Mouse (Mus musculus) limb, embryonic 11.5 days (tissue): ENCODE data around the gene Zar1l. TPM values are rescaled to one million over a fixed set of nuclear protein-coding genes. Genes with fewer than 3 reads are reported as not detected.

Source experiments
- ATAC-seq: fragments of 200-750 bp; cut with Nextera tagmentation; 2 replicates; pipeline ENCODE4 v1.8.0; 2017; ENCODE audit warnings: low read depth; ENCODE audit not compliant: insufficient number of reproducible peaks, low FRiP score, low TSS enrichment
- DNase-seq: peaks from one replicate; pipeline ENCODE4 v3.0.0-alpha.2; 2015; ENCODE audit warnings: low spot score
- H3K27ac ChIP-seq: fragments of 300-500 bp; sonication (generic); replicated peaks from 2 replicates; pipeline ENCODE4 v1.5.1; 2014; ENCODE audit warnings: low read depth, mild to moderate bottlenecking, low read length
- H3K27me3 ChIP-seq: fragments of 300-500 bp; sonication (generic); 2 replicates; pipeline ENCODE4 v1.6.1; 2014; ENCODE audit warnings: mild to moderate bottlenecking, low read length, mixed read lengths; ENCODE audit not compliant: control insufficient read depth, insufficient read depth
- H3K36me3 ChIP-seq: fragments of 300-500 bp; sonication (generic); 2 replicates; pipeline ENCODE4 v1.6.1; 2014; ENCODE audit warnings: mild to moderate bottlenecking, low read length, moderate library complexity, mixed read lengths; ENCODE audit not compliant: control insufficient read depth, insufficient read depth
- H3K4me1 ChIP-seq: fragments of 300-500 bp; sonication (generic); 2 replicates; pipeline ENCODE4 v1.6.1; 2014; ENCODE audit warnings: low read length, mixed read lengths; ENCODE audit not compliant: control insufficient read depth, insufficient read depth
- H3K4me2 ChIP-seq: fragments of 300-500 bp; sonication (generic); 2 replicates; pipeline ENCODE4 v1.6.1; 2014; ENCODE audit warnings: low read depth, mild to moderate bottlenecking, moderate library complexity; ENCODE audit not compliant: severe bottlenecking
- H3K4me3 ChIP-seq: fragments of 300-500 bp; sonication (generic); 2 replicates; pipeline ENCODE4 v1.5.1; 2014; ENCODE audit warnings: low read depth, low read length
- H3K9ac ChIP-seq: fragments of 300-500 bp; sonication (generic); 2 replicates; pipeline ENCODE4 v1.6.1; 2014; ENCODE audit warnings: mild to moderate bottlenecking, low read length
- H3K9me3 ChIP-seq: fragments of 300-500 bp; sonication (generic); 2 replicates; pipeline ENCODE4 v1.6.1; 2016; ENCODE audit warnings: low read length; ENCODE audit not compliant: control insufficient read depth
- WGBS: fragments of 180-500 bp; shearing (Covaris S2); extraction: QIAGEN DNeasy Blood & Tissue Kit; methylation state at CpG from one replicate; pipeline ENCODE4 v1.1.7; 2014; 5-methylcytosine and 5-hydroxymethylcytosine counted together
- polyA plus RNA-seq: library from polyadenylated mRNA; unstranded; fragments of >200 nt; fragmentation: Nextera tagmentation; extraction: Ambion mirVana; gene quantifications from 2 replicates; pipeline ENCODE4 v1.2.1, GENCODE M21; 2014

Gene Zar1l
- polyA plus RNA-seq: not detected in 2 replicates

DNA sequence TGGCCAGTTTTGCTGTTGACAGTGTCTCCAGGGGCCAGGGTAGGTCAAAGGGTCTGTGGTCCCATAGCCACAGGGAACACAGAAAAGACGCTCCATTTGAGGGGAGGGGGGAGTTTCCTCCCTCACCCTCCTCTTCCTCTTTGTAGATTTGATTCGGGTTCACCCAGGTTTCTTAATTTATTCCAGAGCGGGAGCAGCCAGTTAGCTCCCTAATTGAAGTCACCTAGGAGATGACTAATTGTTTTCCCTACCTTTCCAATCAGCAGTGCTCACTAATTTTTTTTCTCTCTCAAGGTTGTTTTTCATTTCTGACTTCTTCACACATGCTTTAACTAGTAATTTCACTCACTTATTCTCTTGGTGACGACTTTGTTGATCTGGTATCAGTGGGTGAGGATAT, at the start of gene Zar1l:
Gene Zar1l, minus strand, starts transcription at position 101 of the 400 bp plus-strand sequence.
- no peaks in the 10 kb centered on the region for H3K27me3 ChIP-seq
- 40% methylated on average over 4 of the region's 4 CpGs for WGBS

DNA sequence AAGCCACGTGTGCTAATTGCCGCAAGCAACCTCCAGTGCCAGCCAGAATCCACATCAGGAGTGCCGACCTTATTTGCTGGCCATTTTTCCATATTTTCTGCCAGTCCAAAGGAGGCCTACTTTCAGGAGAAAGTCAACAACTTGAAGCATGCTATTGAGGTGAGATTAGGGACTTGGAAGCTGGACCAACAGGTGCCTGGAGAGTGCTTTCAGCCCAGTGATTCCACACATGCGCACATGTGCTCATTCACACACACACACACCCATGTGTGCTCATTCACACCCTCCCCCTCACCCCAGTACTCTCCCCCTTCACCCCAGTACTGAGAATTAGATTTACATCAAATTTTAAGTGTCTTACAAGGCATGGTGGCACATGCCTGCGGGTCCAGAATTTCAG, 49.0 kb upstream of the Zar1l start:
- Histone ChIP-seq H3K27ac (no peak overlapping the region), H3K9me3 (no peaks in the 10 kb centered on the region), H3K27me3 (no peaks in the 10 kb centered on the region), H3K36me3 (peaks cover 4% of the 10 kb centered on the region; the same call in 1 of the 2 replicates), H3K9ac (no peak overlapping the region), H3K4me3 (no peak overlapping the region), H3K4me1 (no peaks in the 10 kb centered on the region), H3K4me2 (no peak overlapping the region)
- DNase-seq (no peak), ATAC-seq (no peak)
- WGBS: 88% methylated on average over 5 of the region's 5 CpGs

More for the DNA sequence above, at the start of gene Zar1l:
- Histone ChIP-seq H3K4me2 (no peak within 1 kb of the TSS), H3K9ac (no peak within 1 kb of the TSS), H3K27ac (no peak within 1 kb of the TSS), H3K9me3 (no peaks in the 10 kb centered on the region), H3K4me3 (no peak within 1 kb of the TSS), H3K4me1 (no peaks in the 10 kb centered on the region), H3K36me3 (no peaks in the 10 kb centered on the region)
- no peak for DNase-seq
- ATAC-seq: no peak

DNA sequence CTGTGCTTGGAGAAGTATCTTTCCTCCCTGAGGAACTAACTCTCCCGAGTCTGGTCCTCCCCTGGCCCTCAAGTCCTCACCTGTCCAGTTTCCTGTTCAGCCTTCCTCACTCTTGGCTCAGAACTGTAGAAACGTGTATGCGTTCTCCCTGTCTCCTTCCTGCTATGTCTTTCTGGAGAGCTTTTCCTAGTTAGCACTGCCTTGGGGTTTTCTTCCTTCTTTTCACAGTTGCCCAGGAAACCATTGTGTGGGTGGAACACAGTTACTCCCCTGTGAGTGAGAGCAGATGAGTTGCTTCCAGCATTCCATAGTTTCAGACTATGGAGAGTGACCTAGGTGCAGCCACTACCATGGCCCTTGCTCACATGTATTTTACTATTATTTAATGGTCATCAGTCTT, 48.3 kb upstream of the Zar1l start:
- peaks cover 4% of the 10 kb centered on the region; the same call in 1 of the 2 replicates for H3K36me3 ChIP-seq
- no peak overlapping the region for H3K9ac ChIP-seq
- no peak for DNase-seq
- ATAC-seq: no peak
- H3K9me3 ChIP-seq: no peaks in the 10 kb centered on the region
- no peak overlapping the region for H3K4me2 ChIP-seq
- no peaks in the 10 kb centered on the region for H3K27me3 ChIP-seq
- H3K27ac ChIP-seq: no peak overlapping the region
- H3K4me3 ChIP-seq: no peak overlapping the region
- H3K4me1 ChIP-seq: no peaks in the 10 kb centered on the region
- WGBS: 77% methylated on average over 3 of the region's 3 CpGs

- Histone ChIP-seq H3K4me3 (no peak overlapping the region), H3K4me1 (no peaks in the 10 kb centered on the region), H3K9ac (no peak overlapping the region), H3K36me3 (peaks cover 7% of the 10 kb centered on the region; the same call in 1 of the 2 replicates), H3K4me2 (no peak overlapping the region), H3K9me3 (no peaks in the 10 kb centered on the region), H3K27me3 (no peaks in the 10 kb centered on the region), H3K27ac (no peak overlapping the region)
- DNase-seq: no peak
- ATAC-seq: no peak
- WGBS: 93% methylated on average over 6 of the region's 6 CpGs
Observed at GRCm38 (mm10) chr5:150564426-150564825, 46.5 kb upstream of the Zar1l start.

GRCm38 (mm10) chr5:150561783-150562182, 43.8 kb upstream of the Zar1l start:
- WGBS: 90% methylated on average over 5 of the region's 5 CpGs
- no peak for DNase-seq

GRCm38 (mm10) chr5:150561376-150561775, 43.4 kb upstream of the Zar1l start:
- Histone ChIP-seq H3K27me3 (no peaks in the 10 kb centered on the region), H3K9me3 (no peaks in the 10 kb centered on the region), H3K9ac (no peak overlapping the region), H3K4me1 (no peaks in the 10 kb centered on the region), H3K4me3 (no peak overlapping the region), H3K27ac (no peak overlapping the region), H3K4me2 (no peak overlapping the region), H3K36me3 (peaks cover 4% of the 10 kb centered on the region; the same call in 1 of the 2 replicates)
- ATAC-seq (no peak), DNase-seq (no peak)

More at GRCm38 (mm10) chr5:150561783-150562182, 43.8 kb upstream of the Zar1l start:
- Histone ChIP-seq H3K4me1 (no peaks in the 10 kb centered on the region), H3K27ac (no peak overlapping the region), H3K27me3 (no peaks in the 10 kb centered on the region), H3K4me2 (no peak overlapping the region), H3K9me3 (no peaks in the 10 kb centered on the region), H3K9ac (no peak overlapping the region), H3K36me3 (peaks cover 4% of the 10 kb centered on the region; the same call in 1 of the 2 replicates), H3K4me3 (no peak overlapping the region)
- ATAC-seq: no peak

GRCm38 (mm10) chr5:150560851-150561250, 42.9 kb upstream of the Zar1l start:
- DNase-seq (no peak), ATAC-seq (no peak)
- WGBS: 97% methylated on average over 5 of the region's 5 CpGs
- Histone ChIP-seq H3K4me1 (no peaks in the 10 kb centered on the region), H3K27me3 (no peaks in the 10 kb centered on the region), H3K36me3 (peaks cover 4% of the 10 kb centered on the region; the same call in 1 of the 2 replicates), H3K4me3 (no peak overlapping the region), H3K4me2 (no peak overlapping the region), H3K9me3 (no peaks in the 10 kb centered on the region), H3K27ac (no peak overlapping the region), H3K9ac (no peak overlapping the region)

- no peak for ATAC-seq
- no peaks in the 10 kb centered on the region for H3K9me3 ChIP-seq
- no peak overlapping the region for H3K27ac ChIP-seq
- H3K4me1 ChIP-seq: no peaks in the 10 kb centered on the region
- H3K4me2 ChIP-seq: no peak overlapping the region
- H3K36me3 ChIP-seq: peaks cover 4% of the 10 kb centered on the region; the same call in 1 of the 2 replicates
- DNase-seq: no peak
- H3K9ac ChIP-seq: no peak overlapping the region
- no peak overlapping the region for H3K4me3 ChIP-seq
- no peaks in the 10 kb centered on the region for H3K27me3 ChIP-seq
- WGBS: 93% methylated on average over 6 of the region's 6 CpGs
Observed at GRCm38 (mm10) chr5:150559519-150560103, 41.6 kb upstream of the Zar1l start.

DNA sequence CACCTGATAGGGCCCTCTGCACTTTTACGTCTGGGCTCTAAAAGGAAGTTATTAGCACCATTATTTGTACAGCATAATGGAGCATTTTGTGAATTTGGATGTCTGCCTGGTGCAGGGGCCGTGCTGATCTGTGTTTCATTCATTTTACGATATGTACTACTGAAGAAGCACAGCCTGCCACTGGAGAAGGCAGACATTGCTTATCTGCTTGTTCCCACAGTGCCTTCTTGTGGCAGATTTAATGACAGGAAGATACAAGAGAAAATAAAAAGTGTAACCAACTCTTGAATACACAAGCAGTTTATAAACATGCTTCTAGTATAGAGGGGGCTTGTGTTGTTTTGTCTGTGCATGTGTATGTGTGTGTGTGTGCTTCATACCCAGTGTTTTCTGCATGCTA, 33.7 kb upstream of the Zar1l start:
- WGBS: 76% methylated on average over 3 of the region's 3 CpGs
- no peaks in the 10 kb centered on the region for H3K4me1 ChIP-seq
- no peak overlapping the region for H3K27ac ChIP-seq
- no peak overlapping the region for H3K4me3 ChIP-seq
- H3K27me3 ChIP-seq: no peaks in the 10 kb centered on the region
- no peak overlapping the region for H3K4me2 ChIP-seq
- H3K9me3 ChIP-seq: no peaks in the 10 kb centered on the region
- no peak for DNase-seq
- no peak overlapping the region for H3K9ac ChIP-seq
- no peak for ATAC-seq
- peaks cover 13% of the 10 kb centered on the region for H3K36me3 ChIP-seq
